Mouse (Mus musculus) neural tube, embryonic 13.5 days (tissue): ENCODE measurements around the gene Gm6367. TPM values are rescaled to one million over a fixed set of nuclear protein-coding genes. Genes with fewer than 3 reads are reported as not detected.
"Not testable (repeated sequence)": the region's sequence is repeated elsewhere in the genome, so short reads cannot be mapped to it uniquely, and the experiment has no call there.

ENCODE experiments used
- ATAC-seq: fragments of 200-750 bp; cut with Nextera tagmentation; 2 replicates; pipeline ENCODE4 v1.8.0; 2017; ENCODE audit warnings: low read depth, mild to moderate bottlenecking, moderate TSS enrichment, moderate library complexity
- H3K27ac ChIP-seq: fragments of 300-500 bp; sonication (generic); replicated peaks from 2 replicates; pipeline ENCODE4 v1.5.1; 2015; ENCODE audit warnings: moderate library complexity, mild to moderate bottlenecking, inconsistent platforms
- H3K27me3 ChIP-seq: fragments of 300-500 bp; sonication (generic); 2 replicates; pipeline ENCODE4 v1.6.1; 2015; ENCODE audit warnings: mild to moderate bottlenecking, inconsistent platforms
- H3K36me3 ChIP-seq: fragments of 300-500 bp; sonication (generic); 2 replicates; pipeline ENCODE4 v1.6.1; 2015; ENCODE audit warnings: mild to moderate bottlenecking, inconsistent platforms
- H3K4me1 ChIP-seq: fragments of 300-500 bp; sonication (generic); replicated peaks from 2 replicates; pipeline ENCODE4 v1.6.1; 2015; ENCODE audit warnings: inconsistent platforms
- H3K4me2 ChIP-seq: fragments of 300-500 bp; sonication (generic); 2 replicates; pipeline ENCODE4 v1.6.1; 2015; ENCODE audit warnings: inconsistent platforms, mild to moderate bottlenecking, moderate library complexity
- H3K4me3 ChIP-seq: fragments of 300-500 bp; sonication (generic); 2 replicates; pipeline ENCODE4 v1.5.1; 2015; ENCODE audit warnings: mild to moderate bottlenecking, inconsistent platforms
- H3K9ac ChIP-seq: fragments of 300-500 bp; sonication (generic); 2 replicates; pipeline ENCODE4 v1.6.1; 2015; ENCODE audit warnings: moderate library complexity, mild to moderate bottlenecking, inconsistent platforms
- H3K9me3 ChIP-seq: fragments of 300-500 bp; sonication (generic); 2 replicates; pipeline ENCODE4 v1.6.1; 2016; ENCODE audit warnings: inconsistent platforms
- WGBS: fragments of 180-500 bp; shearing (Covaris S2); methylation state at CpG from one replicate; pipeline ENCODE4 v1.1.7; 2015; 5-methylcytosine and 5-hydroxymethylcytosine counted together
- polyA plus RNA-seq: library from polyadenylated mRNA; unstranded; fragments of >200 nt; fragmentation: Nextera tagmentation; extraction: Ambion mirVana; gene quantifications from 2 replicates; pipeline ENCODE4 v1.2.1, GENCODE M21; 2015

Gene Gm6367
- not detected in 2 replicates for polyA plus RNA-seq

DNA sequence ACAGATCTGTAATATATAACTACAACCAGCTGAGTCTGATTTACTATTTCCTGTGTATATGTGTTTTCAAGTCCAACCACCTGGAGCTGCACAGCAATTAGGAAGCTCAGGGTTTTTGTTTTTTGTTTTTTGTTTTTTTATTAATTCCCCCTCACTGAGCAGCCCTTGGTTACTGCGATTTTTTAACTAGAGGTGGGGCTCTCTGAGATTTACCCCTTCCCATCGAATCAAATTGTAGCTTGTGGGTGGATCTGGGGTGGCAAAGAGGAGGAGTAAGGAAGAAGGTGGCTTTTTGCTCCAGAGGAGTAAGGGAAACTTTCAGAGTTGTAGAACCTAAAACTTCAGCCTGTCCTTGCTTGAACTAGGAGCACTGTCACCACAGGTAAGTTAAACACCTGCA is at the start of gene Gm6367:
Gene Gm6367 (plus strand): TSS at position 301 of the 400 bp plus-strand sequence.
- H3K4me1 ChIP-seq, H3K9ac ChIP-seq, H3K4me3 ChIP-seq, ATAC-seq, H3K27me3 ChIP-seq, H3K36me3 ChIP-seq, H3K27ac ChIP-seq, H3K9me3 ChIP-seq, H3K4me2 ChIP-seq: not testable (repeated sequence)
- WGBS, result no CpG with 5 or more reads among the region's 2 CpGs

Other genes with a start within 250 kb of the Gm6367 start
- not detected in 2 replicates for gene Gm3183, start 123.2 kb upstream of the Gm6367 start, polyA plus RNA-seq
- not detected in 2 replicates for gene Gm7942, start 118.3 kb downstream of the Gm6367 start, polyA plus RNA-seq
- not detected in 2 replicates for gene Gm16513, start 194.0 kb downstream of the Gm6367 start, polyA plus RNA-seq